Mouse (Mus musculus) thymus, postnatal 36 days (tissue): ENCODE results near the gene Rinl.

Source experiments
- DNase-seq, 2 experiments: peaks; one replicate each; pipeline ENCODE4 v3.0.0; 2022; ENCODE audit warnings: mixed read lengths in 2 of 2

Rinl gene

GRCm38 (mm10) chr7:28824941-28825685, 36.3 kb downstream of the Rinl start, which contains the start of gene Ech1:
Ech1 (plus strand) TSS chr7:28825217.
- peak; percentile 89 to 90 for DNase-seq

GRCm38 (mm10) chr7:28825686-28826401, 37.1 kb downstream of the Rinl start:
- peak; percentile 61 to 66 for DNase-seq

DNA sequence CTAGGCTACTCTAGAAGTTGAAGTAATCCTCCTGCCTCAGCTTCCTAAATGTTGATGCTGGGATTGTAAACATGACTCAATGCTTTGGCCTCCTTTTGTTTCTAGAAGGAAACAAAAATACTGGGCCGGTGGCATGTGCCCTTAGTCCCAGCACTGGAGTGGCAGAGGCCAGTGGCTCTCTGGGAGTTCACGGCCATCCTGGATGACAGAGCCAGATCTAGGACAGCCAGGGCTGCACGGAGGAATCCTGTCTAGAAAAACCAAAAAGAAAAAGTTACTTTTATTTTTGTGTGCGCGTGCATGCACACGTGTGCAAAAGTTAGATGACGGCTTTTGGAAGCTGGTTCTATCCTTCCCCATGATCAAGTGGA, 37.6 kb downstream of the Rinl start:
- no peak for DNase-seq

DNA sequence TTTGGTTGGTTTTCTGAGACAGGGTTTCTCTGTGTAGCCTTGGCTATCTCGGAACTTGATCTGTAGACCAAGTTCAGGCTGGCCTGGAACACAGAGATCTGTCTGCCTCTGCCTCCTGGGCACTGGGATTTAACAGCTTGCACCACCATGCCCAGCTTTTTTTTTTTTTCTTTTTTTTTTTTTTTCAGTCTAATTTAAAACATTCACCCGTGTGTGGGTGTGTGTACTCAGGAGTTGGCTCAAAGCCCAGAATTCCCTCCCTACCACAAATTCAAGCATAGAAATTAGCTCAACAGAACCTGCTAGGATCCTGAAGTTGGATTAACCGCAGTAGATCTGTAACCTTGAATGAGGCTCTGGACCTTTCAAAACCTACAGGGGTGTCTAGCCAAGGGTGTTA, 38.6 kb downstream of the Rinl start:
- no peak for DNase-seq

GRCm38 (mm10) chr7:28829821-28830220, 41.1 kb downstream of the Rinl start:
- no peak for DNase-seq

- no peak for DNase-seq
Observed at GRCm38 (mm10) chr7:28830981-28831380, 42.2 kb downstream of the Rinl start.

- DNase-seq: no peak
Observed at GRCm38 (mm10) chr7:28831411-28832125, 42.8 kb downstream of the Rinl start.

- no peak for DNase-seq
Observed at GRCm38 (mm10) chr7:28832137-28832536, 43.4 kb downstream of the Rinl start.

- no peak for DNase-seq
Observed at GRCm38 (mm10) chr7:28833723-28834347, 45.1 kb downstream of the Rinl start, which contains the start of gene Lgals4. Lgals4 (plus strand) TSS chr7:28833854.

- no peak for DNase-seq
Observed at GRCm38 (mm10) chr7:28836936-28837335, 48.2 kb downstream of the Rinl start.

DNA sequence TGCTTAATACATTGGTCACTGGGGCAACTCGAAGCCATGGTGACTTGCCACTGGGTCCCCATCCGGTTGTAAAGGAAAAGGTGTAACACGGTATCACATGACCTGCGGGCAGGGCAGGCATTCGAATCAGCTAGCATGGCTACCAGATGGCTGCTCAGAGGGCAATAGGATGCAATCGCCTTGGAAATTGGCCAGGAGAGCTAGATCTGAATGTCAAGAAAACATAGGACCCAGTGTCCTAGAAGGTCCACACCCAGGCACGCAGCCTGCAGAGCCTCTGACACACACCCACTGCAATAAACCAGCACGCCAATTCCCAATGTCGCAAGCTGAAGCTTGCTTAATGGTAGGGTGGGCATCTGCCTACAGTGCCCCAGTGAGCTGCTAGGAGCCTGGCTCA, 49.6 kb downstream of the Rinl start:
- no peak for DNase-seq

GRCm38 (mm10) chr7:28847273-28847672, 58.5 kb downstream of the Rinl start:
- DNase-seq: no peak
